Mouse (Mus musculus) intestine, embryonic 14.5 days (tissue): ENCODE data around the gene Ypel2. TPM values are rescaled to one million over a fixed set of nuclear protein-coding genes. Genes with fewer than 3 reads are reported as not detected.

Experiments used
- ATAC-seq: fragments of 200-750 bp; cut with Nextera tagmentation; replicated peaks from 2 replicates; pipeline ENCODE4 v1.8.0; 2017; ENCODE audit warnings: low read depth, moderate number of reproducible peaks, moderate TSS enrichment, moderate library complexity; ENCODE audit not compliant: low FRiP score, low TSS enrichment
- DNase-seq: peaks from one replicate; pipeline ENCODE4 v3.0.0-alpha.2; 2018; ENCODE audit warnings: low spot score
- H3K27ac ChIP-seq: fragments of 300-500 bp; sonication (generic); 2 replicates; pipeline ENCODE4 v1.5.1; 2014; ENCODE audit warnings: low read depth, mild to moderate bottlenecking, control low read depth
- H3K27me3 ChIP-seq: fragments of 300-500 bp; sonication (generic); replicated peaks from 2 replicates; pipeline ENCODE4 v1.6.1; 2014; ENCODE audit warnings: low read length, control low read depth; ENCODE audit not compliant: control insufficient read depth, insufficient read depth
- H3K36me3 ChIP-seq: fragments of 300-500 bp; sonication (generic); 2 replicates; pipeline ENCODE4 v1.6.1; 2014; ENCODE audit warnings: low read length, control low read depth; ENCODE audit not compliant: control insufficient read depth, insufficient read depth
- H3K4me1 ChIP-seq: fragments of 300-500 bp; sonication (generic); replicated peaks from 2 replicates; pipeline ENCODE4 v1.6.1; 2014; ENCODE audit warnings: low read length, control low read depth, mixed read lengths; ENCODE audit not compliant: control insufficient read depth, insufficient read depth
- H3K4me2 ChIP-seq: fragments of 300-500 bp; sonication (generic); 2 replicates; pipeline ENCODE4 v1.6.1; 2014; ENCODE audit warnings: low read length
- H3K4me3 ChIP-seq: fragments of 300-500 bp; sonication (generic); 2 replicates; pipeline ENCODE4 v1.5.1; 2014; ENCODE audit warnings: low read depth, low read length, control low read depth, mixed read lengths
- H3K9ac ChIP-seq: fragments of 300-500 bp; sonication (generic); 2 replicates; pipeline ENCODE4 v1.6.1; 2014; ENCODE audit warnings: mild to moderate bottlenecking, low read length
- H3K9me3 ChIP-seq: fragments of 300-500 bp; sonication (generic); 2 replicates; pipeline ENCODE4 v1.6.1; 2016; ENCODE audit warnings: low read length, control low read depth; ENCODE audit not compliant: control insufficient read depth
- WGBS: fragments of 180-500 bp; shearing (Covaris S2); extraction: QIAGEN DNeasy Blood & Tissue Kit; methylation state at CpG from one replicate; pipeline ENCODE4 v1.1.7; 2014; 5-methylcytosine and 5-hydroxymethylcytosine counted together
- polyA plus RNA-seq: library from polyadenylated mRNA; unstranded; fragments of >200 nt; fragmentation: Nextera tagmentation; extraction: Ambion mirVana; gene quantifications from 2 replicates; pipeline ENCODE4 v1.2.1, GENCODE M21; 2014

Gene Ypel2
- polyA plus RNA-seq, 1 experiment from 2014 or later = 5.9 TPM

GRCm38 (mm10) chr11:87002078-87002829, 8.7 kb upstream of the Ypel2 start:
- Histone ChIP-seq H3K9ac (no peak overlapping the region), H3K4me1 (no peaks in the 10 kb centered on the region), H3K4me3 (no peak overlapping the region), H3K27me3 (no peaks in the 10 kb centered on the region), H3K9me3 (no peaks in the 10 kb centered on the region), H3K27ac (no peak overlapping the region), H3K4me2 (no peak overlapping the region), H3K36me3 (no peaks in the 10 kb centered on the region)
- WGBS = 77% methylated on average over 10 of the region's 10 CpGs
- ATAC-seq = no peak
- DNase-seq = no peak

DNA sequence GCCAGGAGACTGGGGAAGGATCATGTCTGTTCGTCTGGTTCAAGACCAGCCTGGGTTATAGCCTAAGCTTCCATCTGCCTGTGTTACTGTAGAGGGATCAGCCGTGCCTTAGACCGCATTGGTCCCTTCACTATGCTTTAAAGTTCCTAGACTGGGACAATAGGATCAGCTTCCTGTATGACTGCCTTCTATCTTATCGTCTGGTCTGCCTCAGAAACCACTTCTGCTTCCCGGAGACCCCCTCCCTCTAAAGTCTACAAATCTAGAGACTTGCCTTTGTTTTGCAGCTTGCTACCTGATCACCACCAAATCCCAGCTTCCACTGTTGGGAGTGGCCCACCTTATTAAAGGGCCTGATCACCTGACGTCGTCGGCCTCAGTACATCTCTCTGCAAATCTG, 7.7 kb upstream of the Ypel2 start:
- WGBS = 78% methylated on average over 8 of the region's 8 CpGs
- DNase-seq (no peak), ATAC-seq (no peak)
- H3K27ac ChIP-seq = no peak overlapping the region
- H3K4me1 ChIP-seq = no peaks in the 10 kb centered on the region
- no peaks in the 10 kb centered on the region for H3K36me3 ChIP-seq
- no peak overlapping the region for H3K4me2 ChIP-seq
- no peak overlapping the region for H3K9ac ChIP-seq
- H3K9me3 ChIP-seq = no peaks in the 10 kb centered on the region
- no peaks in the 10 kb centered on the region for H3K27me3 ChIP-seq
- H3K4me3 ChIP-seq = no peak overlapping the region

GRCm38 (mm10) chr11:86996266-86996665, 2.8 kb upstream of the Ypel2 start:
- H3K27ac ChIP-seq = no peak overlapping the region
- WGBS = 64% methylated on average over 2 of the region's 2 CpGs
- no peak for DNase-seq

DNA sequence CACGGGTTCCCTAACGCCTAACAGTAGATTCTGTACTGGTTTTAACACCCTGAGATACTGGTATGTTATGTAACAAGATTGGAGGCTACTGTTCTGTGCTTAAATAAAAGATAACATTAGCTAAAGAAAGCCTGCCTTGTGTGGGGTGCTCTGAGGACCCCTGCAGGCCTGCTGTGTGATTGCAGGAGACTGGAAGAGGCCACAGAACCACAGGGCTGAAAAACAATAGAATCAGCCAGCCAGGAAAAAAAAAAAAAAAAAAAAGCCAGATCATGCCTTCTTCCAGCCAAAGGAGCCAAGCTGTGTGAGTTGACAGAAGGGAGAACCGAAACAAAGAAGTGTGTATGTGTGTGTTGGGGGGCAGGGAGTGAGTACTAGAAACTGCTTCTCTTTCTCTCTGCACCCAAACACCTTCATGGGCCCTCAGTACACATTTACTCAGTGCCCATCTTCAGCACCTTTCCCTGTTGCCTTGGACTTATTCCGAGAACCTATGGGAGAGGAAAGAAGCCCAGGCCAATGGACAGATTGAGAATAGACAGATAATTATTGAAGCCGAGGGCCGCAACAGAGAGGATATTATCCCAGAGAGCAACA, 2.2 kb upstream of the Ypel2 start:
- WGBS = 40% methylated on average over 6 of the region's 6 CpGs
- ATAC-seq = no peak

More at GRCm38 (mm10) chr11:86996266-86996665, 2.8 kb upstream of the Ypel2 start:
- H3K27me3 ChIP-seq = no peaks in the 10 kb centered on the region
- no peaks in the 10 kb centered on the region for H3K36me3 ChIP-seq
- ATAC-seq = no peak
- H3K4me2 ChIP-seq = no peak overlapping the region
- H3K4me1 ChIP-seq = peaks cover 10% of the 10 kb centered on the region
- no peak overlapping the region for H3K4me3 ChIP-seq
- no peak overlapping the region for H3K9ac ChIP-seq
- no peaks in the 10 kb centered on the region for H3K9me3 ChIP-seq

GRCm38 (mm10) chr11:86994791-86995624, 1.5 kb upstream of the Ypel2 start:
- Histone ChIP-seq H3K9me3 (no peaks in the 10 kb centered on the region), H3K36me3 (no peaks in the 10 kb centered on the region), H3K9ac (no peak overlapping the region), H3K4me2 (0 out of 2 replicates have a peak overlapping the region, but pooled peaks have one; percentile 57), H3K4me3 (no peak overlapping the region), H3K4me1 (peaks cover 10% of the 10 kb centered on the region), H3K27me3 (no peaks in the 10 kb centered on the region), H3K27ac (no peak overlapping the region)
- WGBS = 42% methylated on average over 10 of the region's 10 CpGs
- DNase-seq (no peak), ATAC-seq (no peak)

More for the DNA sequence above, 2.2 kb upstream of the Ypel2 start:
- no peak overlapping the region for H3K4me3 ChIP-seq
- H3K9me3 ChIP-seq = no peaks in the 10 kb centered on the region
- no peak overlapping the region for H3K4me2 ChIP-seq
- peak; percentile 64 for DNase-seq
- no peaks in the 10 kb centered on the region for H3K36me3 ChIP-seq
- no peaks in the 10 kb centered on the region for H3K27me3 ChIP-seq
- H3K9ac ChIP-seq = no peak overlapping the region
- H3K27ac ChIP-seq = no peak overlapping the region
- H3K4me1 ChIP-seq = peaks cover 10% of the 10 kb centered on the region

DNA sequence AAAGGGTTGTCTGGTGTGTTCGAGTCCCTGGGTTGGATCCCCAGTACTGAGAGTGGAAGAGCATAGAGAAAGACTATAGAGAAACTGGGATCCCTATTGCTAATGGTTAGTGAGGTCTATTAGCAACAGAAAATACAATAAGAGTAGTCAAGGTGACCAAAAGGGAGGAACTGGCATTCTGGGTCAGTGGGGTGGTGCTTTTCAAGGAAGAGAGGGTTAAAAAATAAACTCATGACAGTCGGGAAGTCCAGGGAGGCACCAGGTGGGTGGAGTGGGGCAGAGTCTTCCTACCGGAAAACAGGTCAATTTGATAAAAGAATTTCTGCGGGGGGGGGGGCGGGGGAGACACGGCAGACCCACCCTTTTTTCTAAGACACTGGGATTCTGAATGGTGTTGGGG, 823 bp upstream of the Ypel2 start:
- no peak for DNase-seq
- H3K4me2 ChIP-seq = peak overlapping the region; percentile 57
- peak overlapping the region; percentile 35; the same call in 1 of the 2 replicates for H3K9ac ChIP-seq
- peaks cover 10% of the 10 kb centered on the region for H3K4me1 ChIP-seq
- ATAC-seq = no peak
- no peaks in the 10 kb centered on the region for H3K27me3 ChIP-seq
- peak overlapping the region; percentile 80; the same call in 1 of the 2 replicates for H3K27ac ChIP-seq
- no peaks in the 10 kb centered on the region for H3K9me3 ChIP-seq
- peak overlapping the region; percentile 96 for H3K4me3 ChIP-seq
- H3K36me3 ChIP-seq = no peaks in the 10 kb centered on the region
- 13% methylated on average over 6 of the region's 6 CpGs for WGBS

- 2% methylated on average over 13 of the region's 13 CpGs for WGBS
- Histone ChIP-seq H3K9me3 (no peaks in the 10 kb centered on the region), H3K27me3 (no peaks in the 10 kb centered on the region), H3K4me2 (peak overlapping the region; percentile 57), H3K4me3 (peak overlapping the region; percentile 96), H3K4me1 (peaks cover 10% of the 10 kb centered on the region), H3K27ac (no peak overlapping the region; the same call in 1 of the 2 replicates), H3K36me3 (no peaks in the 10 kb centered on the region), H3K9ac (peak overlapping the region; percentile 73)
- DNase-seq (no peak), ATAC-seq (no peak)
These were observed 982 bp downstream of the Ypel2 start for GRCm38 (mm10) chr11:86992461-86992988.

GRCm38 (mm10) chr11:86991241-86991640, 2.3 kb downstream of the Ypel2 start:
- no peak overlapping the region for H3K27ac ChIP-seq
- H3K9me3 ChIP-seq = no peaks in the 10 kb centered on the region
- H3K27me3 ChIP-seq = no peaks in the 10 kb centered on the region
- no peaks in the 10 kb centered on the region for H3K36me3 ChIP-seq
- no peak overlapping the region for H3K4me3 ChIP-seq
- H3K9ac ChIP-seq = no peak overlapping the region
- WGBS = 87% methylated on average over 4 of the region's 4 CpGs
- peaks cover 10% of the 10 kb centered on the region for H3K4me1 ChIP-seq
- ATAC-seq = no peak
- no peak for DNase-seq
- H3K4me2 ChIP-seq = peak overlapping the region; percentile 57; the same call in 1 of the 2 replicates
